24 mouse cellular contexts compared by ENCODE assay signal in genomic region chr16:75384526-75385222, GRCm38 (mm10).
"Had no signal": no experiment of that assay in that cellular context is flagged by ENCODE, and none has a peak within 500 bp of the region (broad histone marks: within the 10 kb centered on the region; RNA-seq: fewer than 3 reads in every experiment).

No protein-coding gene starts in this region.

- H3K27me3 ChIP-seq: heart, embryonic 12.5 days; hindbrain, embryonic 13.5 days; hindbrain, embryonic 15.5 days; limb, embryonic 13.5 days; limb, embryonic 15.5 days; liver, embryonic 12.5 days had no signal

- H3K36me3 ChIP-seq: heart, embryonic 10.5 days; heart, embryonic 12.5 days; hindbrain, embryonic 10.5 days; hindbrain, embryonic 13.5 days; hindbrain, embryonic 15.5 days; limb, embryonic 13.5 days; limb, embryonic 15.5 days; liver, embryonic 12.5 days had no signal

- H3K4me2 ChIP-seq: heart, embryonic 12.5 days; hindbrain, embryonic 13.5 days; hindbrain, embryonic 15.5 days; limb, embryonic 13.5 days; limb, embryonic 15.5 days; liver, embryonic 12.5 days had no signal

- H3K4me1 ChIP-seq: heart, embryonic 10.5 days; heart, embryonic 12.5 days; hindbrain, embryonic 10.5 days; hindbrain, embryonic 13.5 days; hindbrain, embryonic 15.5 days; limb, embryonic 13.5 days; limb, embryonic 15.5 days; liver, embryonic 12.5 days had no signal

- H3K9me3 ChIP-seq: heart, embryonic 10.5 days; heart, embryonic 12.5 days; hindbrain, embryonic 10.5 days; hindbrain, embryonic 13.5 days; hindbrain, embryonic 15.5 days; limb, embryonic 13.5 days; limb, embryonic 15.5 days; liver, embryonic 12.5 days had no signal

- H3K9ac ChIP-seq: heart, embryonic 12.5 days; hindbrain, embryonic 13.5 days; hindbrain, embryonic 15.5 days; limb, embryonic 13.5 days; limb, embryonic 15.5 days; liver, embryonic 12.5 days; liver, embryonic 14.5 days had no signal

- H3K4me3 ChIP-seq: gastrocnemius, adult 2 months; heart, embryonic 10.5 days; heart, embryonic 12.5 days; hindbrain, embryonic 10.5 days; hindbrain, embryonic 13.5 days; hindbrain, embryonic 15.5 days; layer of hippocampus, adult 2 months; left cerebral cortex, adult 2 months; limb, embryonic 13.5 days; limb, embryonic 15.5 days; liver, embryonic 12.5 days had no signal

- H3K27ac ChIP-seq: gastrocnemius, adult 2 months; heart, embryonic 10.5 days; hindbrain, embryonic 10.5 days; hindbrain, embryonic 13.5 days; hindbrain, embryonic 15.5 days; hindbrain, postnatal 0 days; layer of hippocampus, adult 2 months; left cerebral cortex, adult 2 months; limb, embryonic 13.5 days; limb, embryonic 15.5 days; liver, embryonic 12.5 days; liver, embryonic 14.5 days had no signal

- DNase-seq: gastrocnemius, adult 2 months; gastrocnemius, postnatal 10 days; gastrocnemius, postnatal 25 days; heart, adult 18-20 months; heart, postnatal 10 days; heart, postnatal 4 days; kidney, adult 18-20 months; kidney, adult 8-10 months; kidney, postnatal 10 days; kidney, postnatal 25 days; kidney, postnatal 4 days had no signal

- ATAC-seq: hindbrain, postnatal 0 days; intestine, postnatal 0 days; liver, embryonic 12.5 days had no signal
